Mouse (Mus musculus) thymus, postnatal 0 days (tissue): ENCODE measurements around the gene Olfr125. TPM values are rescaled to one million over a fixed set of nuclear protein-coding genes. Genes with fewer than 3 reads are reported as not detected.

Source experiments
- DNase-seq: peaks from one replicate; pipeline ENCODE4 v3.0.0-alpha.2; 2015; ENCODE audit warnings: low spot score
- polyA plus RNA-seq: library from polyadenylated mRNA; unstranded; fragments of >200 nt; fragmentation: Nextera tagmentation; extraction: Ambion mirVana; gene quantifications from 2 replicates; pipeline ENCODE4 v1.2.1, GENCODE M21; 2015

Olfr125 gene
- not detected in 2 replicates for polyA plus RNA-seq

GRCm38 (mm10) chr17:37832649-37833048, at the start of gene Olfr125:
Olfr125 (plus strand) TSS chr17:37832949.
- DNase-seq: no peak

GRCm38 (mm10) chr17:37793229-37793628, 39.5 kb upstream of the Olfr125 start, which contains the start of gene Olfr123:
Olfr123 (plus strand) TSS chr17:37793529.
- no peak for DNase-seq

- no peak for DNase-seq
Observed at GRCm38 (mm10) chr17:37799588-37799987, 33.2 kb upstream of the Olfr125 start, which contains the start of gene Olfr124. Olfr124 (plus strand) TSS chr17:37799888.

- no peak for DNase-seq
Observed at GRCm38 (mm10) chr17:37847183-37847582, 14.4 kb downstream of the Olfr125 start, which contains the start of gene Olfr126. Olfr126 (plus strand) TSS chr17:37847483.

GRCm38 (mm10) chr17:37863901-37864300, 31.2 kb downstream of the Olfr125 start:
- DNase-seq: no peak

- DNase-seq: no peak
Observed at GRCm38 (mm10) chr17:37869676-37870205, 37.0 kb downstream of the Olfr125 start.

- no peak for DNase-seq
Observed at GRCm38 (mm10) chr17:37873830-37874229, 41.1 kb downstream of the Olfr125 start.

Other genes starting within 250 kb of the Olfr125 start
- not detected in 2 replicates for gene Olfr114, start 240.2 kb upstream of the Olfr125 start, polyA plus RNA-seq
- gene Olfr115, start 205.8 kb upstream of the Olfr125 start, polyA plus RNA-seq: not detected in 2 replicates
- gene Olfr116, start 205.8 kb upstream of the Olfr125 start, polyA plus RNA-seq: not detected in 2 replicates
- not detected in 2 replicates for gene Olfr117, start 169.2 kb upstream of the Olfr125 start, polyA plus RNA-seq
- not detected in 2 replicates for gene Olfr118, start 166.0 kb upstream of the Olfr125 start, polyA plus RNA-seq
- not detected in 2 replicates for gene Olfr119, start 136.4 kb upstream of the Olfr125 start, polyA plus RNA-seq
- not detected in 2 replicates for gene Olfr120, start 111.1 kb upstream of the Olfr125 start, polyA plus RNA-seq
- not detected in 2 replicates for gene Olfr121, start 84.1 kb upstream of the Olfr125 start, polyA plus RNA-seq
- gene Olfr122, start 64.3 kb upstream of the Olfr125 start, polyA plus RNA-seq: not detected in 2 replicates
- not detected in 2 replicates for gene Olfr123, start 39.4 kb upstream of the Olfr125 start, polyA plus RNA-seq
- gene Olfr124, start 33.1 kb upstream of the Olfr125 start, polyA plus RNA-seq: not detected in 2 replicates
- not detected in 2 replicates for gene Olfr126, start 14.5 kb downstream of the Olfr125 start, polyA plus RNA-seq
- not detected in 2 replicates for gene Olfr127, start 67.5 kb downstream of the Olfr125 start, polyA plus RNA-seq
- gene Olfr128, start 87.6 kb downstream of the Olfr125 start, polyA plus RNA-seq: not detected in 2 replicates
- gene Olfr761, start 120.1 kb downstream of the Olfr125 start, polyA plus RNA-seq: not detected in 2 replicates
- not detected in 2 replicates for gene Olfr129, start 227.1 kb downstream of the Olfr125 start, polyA plus RNA-seq
- not detected in 2 replicates for gene Olfr130, start 231.0 kb downstream of the Olfr125 start, polyA plus RNA-seq